Mouse (Mus musculus): ENCODE measurements around the gene Zfp266. TPM values are rescaled to one million over a fixed set of nuclear protein-coding genes. Genes with fewer than 3 reads are reported as not detected.

Zfp266 gene
- polyA plus RNA-seq, 1 experiment from 2014 or later: 114 TPM

DNA sequence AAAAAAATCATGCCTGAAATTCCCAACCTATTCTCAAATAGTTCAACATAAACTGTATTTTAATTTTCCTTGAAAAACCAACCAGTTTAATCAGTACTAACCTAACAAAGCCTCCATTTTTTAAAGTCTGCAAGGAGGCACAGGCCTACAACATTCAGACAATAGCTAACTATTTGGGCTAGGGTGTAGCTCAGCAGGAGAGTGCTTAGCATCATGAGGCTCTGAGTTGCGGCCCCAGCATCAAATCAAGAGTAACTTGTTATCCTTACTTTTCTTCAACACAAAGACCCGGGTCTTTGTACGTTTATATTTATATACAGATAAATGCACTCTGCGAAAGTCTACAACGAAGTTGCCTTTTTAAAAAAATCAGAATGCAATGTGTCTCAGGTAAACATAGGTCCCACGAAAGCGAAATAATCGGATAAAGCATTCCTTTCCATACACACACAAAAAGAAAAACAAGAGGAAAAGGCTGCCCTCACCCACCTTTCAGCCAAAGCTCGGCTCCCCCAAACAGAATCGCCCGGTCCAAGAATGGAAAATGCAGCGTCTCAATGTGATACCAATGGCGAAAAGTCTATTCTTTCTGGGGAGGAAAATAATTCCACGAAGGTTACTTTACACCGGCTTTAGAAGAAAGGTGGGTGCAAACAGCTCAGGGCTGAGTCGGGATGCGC lies 546 bp downstream of the Zfp266 start:
- peaks cover 18% of the 10 kb centered on the region for H3K4me1 ChIP-seq
- no peak for ATAC-seq (ENCODE audit: insufficient number of reproducible peaks, low FRiP score, low TSS enrichment, low read depth)
- peak overlapping the region; percentile 100 for H3K27ac ChIP-seq (replicated peaks)
- no peaks in the 10 kb centered on the region for H3K9me3 ChIP-seq (replicated peaks)
- peaks cover 4% of the 10 kb centered on the region for H3K36me3 ChIP-seq
- peak overlapping the region; percentile 85 for H3K9ac ChIP-seq
- H3K4me2 ChIP-seq (replicated peaks): peak overlapping the region; percentile 62
- no peaks in the 10 kb centered on the region for H3K27me3 ChIP-seq
- H3K4me3 ChIP-seq (replicated peaks): peak overlapping the region; percentile 95
- WGBS: under 1% methylated on average over 17 of the region's 17 CpGs

DNA sequence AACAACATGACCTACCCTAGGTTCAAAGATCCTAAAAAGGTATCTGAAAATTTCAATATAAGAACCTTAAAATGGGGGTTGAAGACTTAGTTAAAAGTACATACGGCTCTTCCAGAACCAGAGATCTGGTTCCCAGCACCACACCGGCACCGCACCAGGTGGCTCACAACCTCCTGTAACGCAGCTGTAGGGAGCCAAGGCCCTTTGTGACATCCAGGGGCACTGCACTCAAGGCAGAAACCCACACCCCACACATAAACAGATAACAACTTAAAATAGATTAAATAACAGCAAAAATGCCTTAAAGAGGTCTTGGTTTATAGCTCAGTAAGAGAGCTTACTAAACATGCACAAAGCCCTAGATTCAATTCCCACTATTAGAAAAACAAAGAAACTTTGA lies 1.3 kb downstream of the Zfp266 start:
- H3K9ac ChIP-seq: 0 out of 2 replicates have a peak overlapping the region, but pooled peaks have one; percentile 31
- peak overlapping the region; percentile 47 for H3K4me3 ChIP-seq (replicated peaks)
- WGBS: 10% methylated on average over 4 of the region's 4 CpGs
- H3K9me3 ChIP-seq (replicated peaks): no peaks in the 10 kb centered on the region
- no peak overlapping the region for H3K27ac ChIP-seq (replicated peaks)
- H3K36me3 ChIP-seq: peaks cover 11% of the 10 kb centered on the region
- H3K4me1 ChIP-seq: peaks cover 20% of the 10 kb centered on the region
- ATAC-seq (ENCODE audit: insufficient number of reproducible peaks, low FRiP score, low TSS enrichment, low read depth): no peak
- H3K4me2 ChIP-seq (replicated peaks): peak overlapping the region; percentile 63
- H3K27me3 ChIP-seq: no peaks in the 10 kb centered on the region

DNA sequence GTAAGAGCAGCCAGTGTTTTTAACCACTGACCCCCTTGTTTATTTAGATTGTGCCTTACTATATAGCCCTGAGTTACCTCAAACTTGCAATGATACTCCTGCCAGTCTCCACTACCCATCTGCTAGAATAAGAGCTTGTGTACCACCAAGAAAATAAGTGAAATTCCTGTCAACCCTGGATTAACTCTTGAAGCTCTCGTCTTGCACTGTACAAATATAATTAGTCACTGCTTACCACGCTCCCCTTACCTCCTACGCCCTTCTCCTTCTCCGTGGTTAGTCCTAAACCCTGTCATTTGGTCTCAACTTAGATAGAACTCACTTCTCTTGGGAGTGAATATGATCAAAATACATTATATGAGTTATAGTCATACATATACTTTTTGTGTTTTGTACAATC lies 2.5 kb downstream of the Zfp266 start:
- H3K27ac ChIP-seq (replicated peaks): no peak overlapping the region
- WGBS: 67% methylated on average over 4 of the region's 4 CpGs
- no peak overlapping the region for H3K9ac ChIP-seq
- H3K9me3 ChIP-seq (replicated peaks): no peaks in the 10 kb centered on the region
- H3K4me1 ChIP-seq: peaks cover 30% of the 10 kb centered on the region
- H3K4me3 ChIP-seq (replicated peaks): no peak overlapping the region; the same call in 1 of the 2 replicates
- H3K4me2 ChIP-seq (replicated peaks): peak overlapping the region; percentile 63; the same call in 1 of the 2 replicates
- ATAC-seq (ENCODE audit: insufficient number of reproducible peaks, low FRiP score, low TSS enrichment, low read depth): no peak
- H3K27me3 ChIP-seq: no peaks in the 10 kb centered on the region
- H3K36me3 ChIP-seq: peaks cover 17% of the 10 kb centered on the region

DNA sequence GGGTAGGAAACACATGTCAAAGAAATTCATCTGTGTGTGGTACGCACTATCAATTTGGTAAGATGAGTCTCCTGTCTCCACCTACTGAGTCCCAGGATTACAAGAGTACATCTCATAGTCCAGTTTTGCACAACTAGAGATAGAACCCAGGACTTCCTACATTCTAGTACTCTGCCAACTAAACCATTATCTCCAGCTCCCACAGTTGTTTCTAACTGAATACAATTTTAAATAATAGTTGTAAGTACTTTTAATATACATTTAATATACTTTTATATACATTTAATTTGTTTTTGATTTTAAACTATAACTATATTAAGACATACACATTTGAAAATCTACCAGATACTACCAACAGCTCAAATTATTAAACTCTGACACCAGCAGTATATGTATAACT lies 3.5 kb downstream of the Zfp266 start:
- Histone ChIP-seq H3K36me3 (peaks cover 20% of the 10 kb centered on the region), H3K4me3 (replicated peaks) (no peak overlapping the region), H3K9ac (no peak overlapping the region), H3K9me3 (replicated peaks) (no peaks in the 10 kb centered on the region), H3K27me3 (no peaks in the 10 kb centered on the region), H3K27ac (replicated peaks) (no peak overlapping the region), H3K4me1 (peaks cover 30% of the 10 kb centered on the region), H3K4me2 (replicated peaks) (no peak overlapping the region)
- no peak for ATAC-seq (ENCODE audit: insufficient number of reproducible peaks, low FRiP score, low TSS enrichment, low read depth)
- WGBS: 95% methylated on average over 1 of the region's 1 CpGs

DNA sequence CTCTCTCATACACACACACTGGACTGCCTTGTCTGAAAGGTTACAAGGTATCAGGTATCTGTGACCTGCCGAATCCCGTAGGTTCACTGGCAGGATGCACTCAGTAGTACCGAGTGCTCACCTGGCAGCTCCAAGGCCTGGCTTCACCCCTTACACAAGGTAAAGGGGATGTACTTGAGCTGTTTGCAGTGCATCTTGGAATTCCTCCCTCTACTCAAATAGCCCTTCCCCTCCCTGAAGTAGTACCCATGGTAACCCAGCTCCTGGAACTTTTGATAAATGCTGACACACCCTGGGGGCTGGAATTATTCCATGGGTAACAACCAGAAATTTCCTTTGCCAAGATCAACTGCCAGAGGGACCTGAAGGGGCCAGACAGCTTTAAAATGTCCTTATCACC lies 7.2 kb downstream of the Zfp266 start:
- no peaks in the 10 kb centered on the region for H3K27me3 ChIP-seq
- peaks cover 19% of the 10 kb centered on the region for H3K4me1 ChIP-seq
- no peak overlapping the region for H3K4me2 ChIP-seq (replicated peaks)
- H3K4me3 ChIP-seq (replicated peaks): no peak overlapping the region
- ATAC-seq (ENCODE audit: insufficient number of reproducible peaks, low FRiP score, low TSS enrichment, low read depth): no peak
- H3K9ac ChIP-seq: no peak overlapping the region
- H3K27ac ChIP-seq (replicated peaks): no peak overlapping the region
- WGBS: 75% methylated on average over 3 of the region's 3 CpGs
- H3K9me3 ChIP-seq (replicated peaks): no peaks in the 10 kb centered on the region
- H3K36me3 ChIP-seq: peaks cover 38% of the 10 kb centered on the region

DNA sequence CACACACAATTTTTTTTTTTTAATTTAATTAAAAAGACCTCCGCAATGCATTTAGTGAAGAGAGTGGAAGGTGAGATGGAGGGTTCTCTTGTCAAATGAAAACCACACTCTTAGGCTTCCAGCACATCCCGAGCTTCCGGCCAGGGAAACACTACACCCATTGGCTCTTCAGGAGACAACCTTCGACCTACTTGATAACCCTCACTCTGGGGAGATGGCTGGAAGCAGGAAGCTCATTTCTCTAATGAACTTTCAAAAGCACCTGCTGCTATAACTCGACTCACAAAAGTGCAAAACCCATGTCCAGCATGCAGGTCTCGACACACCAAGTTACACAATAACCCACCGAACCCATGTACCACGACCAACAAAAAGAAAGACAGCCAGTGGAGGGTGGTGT lies 8.5 kb downstream of the Zfp266 start:
- no peaks in the 10 kb centered on the region for H3K27me3 ChIP-seq
- no peak overlapping the region for H3K4me2 ChIP-seq (replicated peaks)
- H3K4me3 ChIP-seq (replicated peaks): no peak overlapping the region
- H3K9me3 ChIP-seq (replicated peaks): no peaks in the 10 kb centered on the region
- no peak overlapping the region for H3K9ac ChIP-seq
- no peak overlapping the region for H3K27ac ChIP-seq (replicated peaks)
- no peak for ATAC-seq (ENCODE audit: insufficient number of reproducible peaks, low FRiP score, low TSS enrichment, low read depth)
- peaks cover 13% of the 10 kb centered on the region for H3K4me1 ChIP-seq
- 79% methylated on average over 8 of the region's 8 CpGs for WGBS
- peaks cover 41% of the 10 kb centered on the region for H3K36me3 ChIP-seq

DNA sequence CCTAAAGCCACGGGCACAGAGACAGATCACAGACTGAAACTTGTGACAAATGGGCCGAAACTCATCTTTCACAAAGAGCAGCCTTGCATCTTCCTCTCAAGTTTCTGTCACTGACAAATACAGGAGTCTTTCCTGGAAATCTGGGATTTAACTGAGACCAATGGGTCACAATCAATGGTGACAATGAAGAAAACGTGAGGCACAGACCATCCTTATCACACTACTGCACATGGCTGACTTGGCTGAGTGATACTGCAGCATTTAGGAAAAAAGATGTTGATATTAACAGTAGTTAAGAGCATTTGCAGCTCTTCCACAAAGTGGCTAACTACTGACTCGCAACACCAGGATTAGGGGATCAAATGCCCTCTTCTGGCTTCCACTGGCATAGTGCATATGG lies 9.6 kb downstream of the Zfp266 start:
- Histone ChIP-seq H3K27me3 (no peaks in the 10 kb centered on the region), H3K27ac (replicated peaks) (no peak overlapping the region), H3K4me2 (replicated peaks) (no peak overlapping the region), H3K4me1 (peaks cover 13% of the 10 kb centered on the region), H3K9ac (no peak overlapping the region), H3K36me3 (peaks cover 47% of the 10 kb centered on the region), H3K4me3 (replicated peaks) (no peak overlapping the region), H3K9me3 (replicated peaks) (no peaks in the 10 kb centered on the region)
- ATAC-seq (ENCODE audit: insufficient number of reproducible peaks, low FRiP score, low TSS enrichment, low read depth): no peak
- 89% methylated on average over 4 of the region's 4 CpGs for WGBS

DNA sequence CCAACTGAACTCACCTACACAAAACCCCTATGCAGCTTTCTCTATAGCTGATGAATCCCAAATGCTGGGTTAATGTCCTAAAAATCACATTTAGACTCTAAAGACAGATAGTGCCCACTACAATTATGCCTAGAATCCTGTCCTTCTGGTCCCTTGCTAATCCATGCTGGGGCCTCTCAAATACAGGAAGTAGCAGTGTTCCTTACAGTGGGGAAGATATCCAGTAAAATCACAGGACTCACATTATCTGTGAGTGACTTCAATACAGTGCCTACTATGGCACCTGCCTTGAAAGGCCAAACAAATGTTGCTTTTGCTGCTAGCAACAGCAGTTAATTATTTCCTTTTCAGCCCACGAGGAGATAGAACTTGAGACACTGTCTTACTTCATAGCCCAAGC lies 10.9 kb downstream of the Zfp266 start:
- Histone ChIP-seq H3K4me3 (replicated peaks) (no peak overlapping the region), H3K9ac (no peak overlapping the region), H3K9me3 (replicated peaks) (no peaks in the 10 kb centered on the region), H3K27ac (replicated peaks) (no peak overlapping the region), H3K36me3 (peaks cover 56% of the 10 kb centered on the region), H3K4me1 (peaks cover 13% of the 10 kb centered on the region), H3K27me3 (no peaks in the 10 kb centered on the region), H3K4me2 (replicated peaks) (no peak overlapping the region)
- 41% methylated on average over 1 of the region's 1 CpGs for WGBS
- no peak for ATAC-seq (ENCODE audit: insufficient number of reproducible peaks, low FRiP score, low TSS enrichment, low read depth)

DNA sequence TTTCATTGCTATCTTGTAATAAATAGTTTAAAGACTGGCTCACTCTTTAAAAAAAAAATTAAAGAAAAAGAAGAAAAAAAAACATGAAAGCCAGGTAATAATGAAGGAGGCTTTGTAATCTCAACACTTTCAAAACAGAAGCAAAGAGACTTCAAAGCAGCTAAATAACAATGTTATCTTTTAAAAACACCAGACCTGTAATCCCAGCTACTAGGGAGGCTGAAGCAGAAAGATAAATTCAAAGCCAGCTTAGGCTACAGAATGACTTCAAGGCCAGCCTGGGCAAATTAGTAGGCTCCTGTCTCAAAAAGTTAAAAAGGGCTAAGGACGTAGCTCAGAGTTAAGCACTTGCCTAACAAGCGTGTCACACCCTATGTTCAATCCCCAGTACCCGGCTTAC lies 11.5 kb downstream of the Zfp266 start:
- H3K4me1 ChIP-seq: peaks cover 8% of the 10 kb centered on the region
- ATAC-seq (ENCODE audit: insufficient number of reproducible peaks, low FRiP score, low TSS enrichment, low read depth): no peak
- no peak overlapping the region for H3K4me3 ChIP-seq (replicated peaks)
- WGBS: 79% methylated on average over 3 of the region's 3 CpGs
- peaks cover 56% of the 10 kb centered on the region for H3K36me3 ChIP-seq
- H3K27ac ChIP-seq (replicated peaks): no peak overlapping the region
- H3K27me3 ChIP-seq: no peaks in the 10 kb centered on the region
- no peak overlapping the region for H3K4me2 ChIP-seq (replicated peaks)
- no peak overlapping the region for H3K9ac ChIP-seq
- no peaks in the 10 kb centered on the region for H3K9me3 ChIP-seq (replicated peaks)

DNA sequence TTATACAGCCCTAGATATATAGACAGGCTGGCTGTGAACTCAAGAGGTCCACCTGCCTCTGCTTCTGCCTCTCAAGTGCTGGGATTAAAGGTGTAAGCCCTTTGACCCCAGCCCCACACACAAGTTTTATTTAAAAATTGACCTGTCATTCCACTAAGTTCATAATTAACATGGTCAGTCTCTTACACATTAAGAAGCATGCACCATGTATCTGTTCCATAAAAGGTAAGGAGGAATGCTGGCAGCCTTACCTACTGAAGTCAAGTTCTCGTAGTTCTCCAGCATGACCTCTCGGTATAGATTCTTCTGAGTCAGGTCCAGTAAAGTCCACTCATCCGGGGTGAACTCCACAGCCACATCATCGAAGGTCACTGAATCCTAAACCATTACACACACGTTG lies 16.4 kb downstream of the Zfp266 start:
- Histone ChIP-seq H3K4me2 (replicated peaks) (no peak overlapping the region), H3K4me3 (replicated peaks) (no peak overlapping the region), H3K9me3 (replicated peaks) (no peaks in the 10 kb centered on the region), H3K4me1 (no peaks in the 10 kb centered on the region), H3K36me3 (peaks cover 78% of the 10 kb centered on the region), H3K27ac (replicated peaks) (no peak overlapping the region), H3K27me3 (no peaks in the 10 kb centered on the region), H3K9ac (no peak overlapping the region)
- ATAC-seq (ENCODE audit: insufficient number of reproducible peaks, low FRiP score, low TSS enrichment, low read depth): no peak
- WGBS: 87% methylated on average over 5 of the region's 5 CpGs

DNA sequence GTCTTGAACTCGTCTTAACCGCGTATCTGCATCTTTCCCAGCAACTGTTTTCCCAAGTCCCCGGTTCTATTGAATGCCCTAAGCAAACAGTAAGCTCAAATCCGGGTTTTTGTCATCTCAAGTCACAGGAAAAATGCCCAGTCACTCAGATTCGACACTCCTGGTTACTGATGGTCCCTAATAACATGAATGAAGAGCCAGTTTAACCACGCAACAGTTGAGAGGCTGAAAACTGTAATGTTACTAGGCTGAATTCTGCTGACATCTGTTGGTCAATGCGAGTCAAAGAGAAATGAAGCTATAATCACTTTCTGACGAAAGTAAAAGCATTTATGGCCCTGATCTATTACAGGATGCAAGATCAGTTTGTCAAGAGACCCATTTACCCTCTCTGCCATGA lies 27.9 kb downstream of the Zfp266 start:
- Histone ChIP-seq H3K36me3 (peaks cover 22% of the 10 kb centered on the region), H3K4me3 (replicated peaks) (peak overlapping the region; percentile 80), H3K4me1 (peaks cover 27% of the 10 kb centered on the region), H3K9ac (peak overlapping the region; percentile 72), H3K9me3 (replicated peaks) (no peaks in the 10 kb centered on the region), H3K27me3 (no peaks in the 10 kb centered on the region), H3K27ac (replicated peaks) (peak overlapping the region; percentile 96), H3K4me2 (replicated peaks) (peak overlapping the region; percentile 61)
- ATAC-seq (ENCODE audit: insufficient number of reproducible peaks, low FRiP score, low TSS enrichment, low read depth): no peak
- 5% methylated on average over 9 of the region's 9 CpGs for WGBS

Data from embryonic facial prominence, embryonic 15.5 days (tissue).